Mouse (Mus musculus): ENCODE results near the gene Galnt11.

- TF ChIP-seq POLR2A (IDR thresholded peaks at IDR 0.05; ENCODE audit: borderline replicate concordance, control insufficient read depth, low read depth, low read length) (no peak), CTCF (IDR thresholded peaks at IDR 0.05; ENCODE audit: control insufficient read depth, insufficient read depth, low read length) (no peak)
Observed at GRCm38 (mm10) chr5:25179936-25180488, 41.7 kb upstream of the Galnt11 start.
